Mouse (Mus musculus) myocyte (in vitro differentiated cells): ENCODE measurements around the gene Nfasc.

ENCODE experiments used
- E2F4 ChIP-seq: IDR thresholded peaks from one replicate; pipeline ENCODE4 v1.6.1; 2011; ENCODE audit warnings: mild to moderate bottlenecking, control low read depth, moderate library complexity; ENCODE audit not compliant: insufficient read depth
- MAX ChIP-seq: IDR thresholded peaks from one replicate; pipeline ENCODE4 v1.6.1; 2011; ENCODE audit warnings: low read depth, mild to moderate bottlenecking, control low read depth
- MYOG ChIP-seq, 3 experiments: IDR thresholded peaks; one replicate each; pipeline ENCODE4 v1.6.1; 2011; ENCODE audit warnings: control low read depth in 2 of 3, low read depth in 2 of 3, mild to moderate bottlenecking in 2 of 3; ENCODE audit not compliant: insufficient read length in 2 of 3, control insufficient read depth in 1 of 3, insufficient read depth in 1 of 3
- POLR2A ChIP-seq: IDR thresholded peaks from one replicate; pipeline ENCODE4 v1.6.1; 2011; ENCODE audit warnings: low read depth, mild to moderate bottlenecking, control low read depth, moderate library complexity; ENCODE audit not compliant: insufficient read length
- TCF12 ChIP-seq: IDR thresholded peaks from one replicate; pipeline ENCODE4 v1.6.1; 2011; ENCODE audit warnings: mild to moderate bottlenecking, control low read depth; ENCODE audit not compliant: poor library complexity, insufficient read depth, severe bottlenecking
- USF1 ChIP-seq: IDR thresholded peaks from one replicate; pipeline ENCODE4 v1.6.1; 2011; ENCODE audit warnings: low read depth, mild to moderate bottlenecking, control low read depth, moderate library complexity

DNA sequence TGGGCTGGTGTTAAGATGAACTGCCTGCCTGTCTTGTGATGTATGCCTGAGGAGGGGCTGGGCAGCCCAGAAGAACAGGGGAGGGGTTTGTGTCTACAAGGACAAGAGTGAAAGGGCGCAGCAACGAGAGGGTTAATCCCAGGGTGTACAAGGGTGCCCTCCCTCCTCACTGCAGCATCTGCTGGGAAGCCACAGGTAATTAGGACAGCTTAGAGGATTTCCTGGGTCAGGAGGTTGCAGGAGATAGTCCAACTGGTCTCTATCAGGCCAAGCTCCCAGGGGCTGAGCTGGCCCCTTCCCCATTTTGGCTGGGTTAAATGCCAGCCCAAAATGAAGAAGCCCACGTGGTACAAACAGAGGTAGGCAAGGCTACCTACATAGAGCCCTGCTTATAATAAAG is 20.3 kb downstream of the Nfasc start:
- TF ChIP-seq MAX: no peak
- TF ChIP-seq POLR2A: no peak
- TF ChIP-seq USF1: no peak
- TF ChIP-seq E2F4: no peak
- no peak for TF ChIP-seq TCF12
- no peak for TF ChIP-seq MYOG (IDR thresholded peaks at IDR 0.05; ENCODE audit: control insufficient read depth in 1 of 3, insufficient read depth in 1 of 3, insufficient read length in 2 of 3, low read depth in 2 of 3)
